Mouse (Mus musculus): ENCODE data around the gene Hoxa7. TPM values are rescaled to one million over a fixed set of nuclear protein-coding genes. Genes with fewer than 3 reads are reported as not detected.

Hoxa7 gene
- polyA plus RNA-seq (2012; rRNA removed): 0.04 and 2.5 TPM in 2 replicates

GRCm38 (mm10) chr6:52221337-52221992 lies at the start of gene Hoxa7:
Hoxa7 (minus strand) TSS chr6:52221854.
- Histone ChIP-seq H3K36me3 (ENCODE audit: control insufficient read depth, insufficient read depth, low read length) (no peaks in the 10 kb centered on the region), H3K27me3 (ENCODE audit: control insufficient read depth, insufficient read depth, low read length) (peaks cover 85% of the 10 kb centered on the region), H3K4me3 (ENCODE audit: low read depth, low read length) (peak within 1 kb of the TSS; percentile 69), H3K4me1 (ENCODE audit: control insufficient read depth, insufficient read depth, insufficient read length, low read length) (peaks cover 11% of the 10 kb centered on the region), H3K27ac (ENCODE audit: insufficient read depth, low read depth, low read length) (no peak within 1 kb of the TSS)
- 2% methylated on average over 46 of the region's 46 CpGs for WGBS
- TF ChIP-seq CTCF (IDR thresholded peaks at IDR 0.05; ENCODE audit: extremely low read depth, insufficient read length, insufficient replicate concordance, low read depth, low read length): peak; percentile 99
- no peak for TF ChIP-seq POLR2A (IDR thresholded peaks at IDR 0.05; ENCODE audit: low read depth, low read length)

- H3K36me3 ChIP-seq (ENCODE audit: control insufficient read depth, insufficient read depth, low read length): no peaks in the 10 kb centered on the region
- WGBS: 11% methylated on average over 23 of the region's 23 CpGs
- H3K27me3 ChIP-seq (ENCODE audit: control insufficient read depth, insufficient read depth, low read length): peaks cover 70% of the 10 kb centered on the region
- no peak overlapping the region for H3K27ac ChIP-seq (ENCODE audit: insufficient read depth, low read depth, low read length)
- no peak overlapping the region for H3K4me3 ChIP-seq (ENCODE audit: low read depth, low read length)
- peaks cover 4% of the 10 kb centered on the region; the same call in 1 of the 2 replicates for H3K4me1 ChIP-seq (ENCODE audit: control insufficient read depth, insufficient read depth, insufficient read length, low read length)
- TF ChIP-seq CTCF (IDR thresholded peaks at IDR 0.05; ENCODE audit: extremely low read depth, insufficient read length, insufficient replicate concordance, low read depth, low read length): peak; percentile 55; the same call in 1 of the 2 replicates
- TF ChIP-seq POLR2A (IDR thresholded peaks at IDR 0.05; ENCODE audit: low read depth, low read length): no peak
Measured at GRCm38 (mm10) chr6:52270494-52271480, 49.1 kb upstream of the Hoxa7 start.

GRCm38 (mm10) chr6:52268756-52269155 lies 47.1 kb upstream of the Hoxa7 start:
- 17% methylated on average over 3 of the region's 3 CpGs for WGBS
- Histone ChIP-seq H3K4me3 (ENCODE audit: low read depth, low read length) (no peak overlapping the region), H3K4me1 (ENCODE audit: control insufficient read depth, insufficient read depth, insufficient read length, low read length) (peaks cover 4% of the 10 kb centered on the region; the same call in 1 of the 2 replicates), H3K27ac (ENCODE audit: insufficient read depth, low read depth, low read length) (no peak overlapping the region), H3K27me3 (ENCODE audit: control insufficient read depth, insufficient read depth, low read length) (peaks cover 73% of the 10 kb centered on the region), H3K36me3 (ENCODE audit: control insufficient read depth, insufficient read depth, low read length) (no peaks in the 10 kb centered on the region)
- TF ChIP-seq CTCF (IDR thresholded peaks at IDR 0.05; ENCODE audit: extremely low read depth, insufficient read length, insufficient replicate concordance, low read depth, low read length) (no peak), POLR2A (IDR thresholded peaks at IDR 0.05; ENCODE audit: low read depth, low read length) (no peak)

- TF ChIP-seq POLR2A (IDR thresholded peaks at IDR 0.05; ENCODE audit: low read depth, low read length) (no peak), CTCF (IDR thresholded peaks at IDR 0.05; ENCODE audit: extremely low read depth, insufficient read length, insufficient replicate concordance, low read depth, low read length) (no peak)
- WGBS: 27% methylated on average over 7 of the region's 7 CpGs
- no peak overlapping the region for H3K4me3 ChIP-seq (ENCODE audit: low read depth, low read length)
- peaks cover 72% of the 10 kb centered on the region for H3K27me3 ChIP-seq (ENCODE audit: control insufficient read depth, insufficient read depth, low read length)
- no peak overlapping the region for H3K27ac ChIP-seq (ENCODE audit: insufficient read depth, low read depth, low read length)
- peaks cover 4% of the 10 kb centered on the region; the same call in 1 of the 2 replicates for H3K4me1 ChIP-seq (ENCODE audit: control insufficient read depth, insufficient read depth, insufficient read length, low read length)
- H3K36me3 ChIP-seq (ENCODE audit: control insufficient read depth, insufficient read depth, low read length): no peaks in the 10 kb centered on the region
Measured at GRCm38 (mm10) chr6:52268341-52268740, 46.7 kb upstream of the Hoxa7 start.

DNA sequence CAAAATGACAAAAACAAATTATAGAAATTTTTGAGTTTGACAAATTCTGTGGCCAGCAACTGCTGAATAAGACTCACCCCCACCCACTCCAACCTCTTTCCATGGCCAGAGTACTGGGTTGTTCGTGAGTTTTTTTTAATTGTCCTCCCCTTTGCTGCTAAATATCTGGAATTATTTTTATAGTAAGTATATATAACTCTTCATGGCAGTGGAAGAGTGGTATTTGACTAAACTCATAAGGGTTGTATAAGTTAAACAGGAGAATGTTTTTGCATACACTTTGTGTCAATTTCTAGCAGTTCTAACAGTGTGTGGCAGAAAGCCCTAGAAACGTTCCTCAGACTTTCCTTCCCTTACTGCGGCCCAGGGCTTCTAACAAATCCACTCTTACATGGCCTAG lies 46.0 kb upstream of the Hoxa7 start:
- H3K36me3 ChIP-seq (ENCODE audit: control insufficient read depth, insufficient read depth, low read length): no peaks in the 10 kb centered on the region
- 20% methylated on average over 3 of the region's 3 CpGs for WGBS
- peaks cover 72% of the 10 kb centered on the region for H3K27me3 ChIP-seq (ENCODE audit: control insufficient read depth, insufficient read depth, low read length)
- TF ChIP-seq POLR2A (IDR thresholded peaks at IDR 0.05; ENCODE audit: low read depth, low read length) (no peak), CTCF (IDR thresholded peaks at IDR 0.05; ENCODE audit: extremely low read depth, insufficient read length, insufficient replicate concordance, low read depth, low read length) (no peak)
- no peak overlapping the region for H3K27ac ChIP-seq (ENCODE audit: insufficient read depth, low read depth, low read length)
- H3K4me1 ChIP-seq (ENCODE audit: control insufficient read depth, insufficient read depth, insufficient read length, low read length): peaks cover 4% of the 10 kb centered on the region; the same call in 1 of the 2 replicates
- no peak overlapping the region for H3K4me3 ChIP-seq (ENCODE audit: low read depth, low read length)

- Histone ChIP-seq H3K36me3 (ENCODE audit: control insufficient read depth, insufficient read depth, low read length) (no peaks in the 10 kb centered on the region), H3K4me3 (ENCODE audit: low read depth, low read length) (no peak overlapping the region), H3K27me3 (ENCODE audit: control insufficient read depth, insufficient read depth, low read length) (peaks cover 74% of the 10 kb centered on the region), H3K4me1 (ENCODE audit: control insufficient read depth, insufficient read depth, insufficient read length, low read length) (peaks cover 4% of the 10 kb centered on the region; the same call in 1 of the 2 replicates), H3K27ac (ENCODE audit: insufficient read depth, low read depth, low read length) (no peak overlapping the region)
- 26% methylated on average over 5 of the region's 5 CpGs for WGBS
- no peak for TF ChIP-seq POLR2A (IDR thresholded peaks at IDR 0.05; ENCODE audit: low read depth, low read length)
- TF ChIP-seq CTCF (IDR thresholded peaks at IDR 0.05; ENCODE audit: extremely low read depth, insufficient read length, insufficient replicate concordance, low read depth, low read length): no peak
Measured at GRCm38 (mm10) chr6:52267221-52267620, 45.6 kb upstream of the Hoxa7 start.

GRCm38 (mm10) chr6:52266666-52266985 lies 45.0 kb upstream of the Hoxa7 start:
- Histone ChIP-seq H3K36me3 (ENCODE audit: control insufficient read depth, insufficient read depth, low read length) (no peaks in the 10 kb centered on the region), H3K27ac (ENCODE audit: insufficient read depth, low read depth, low read length) (no peak overlapping the region), H3K4me3 (ENCODE audit: low read depth, low read length) (no peak overlapping the region), H3K4me1 (ENCODE audit: control insufficient read depth, insufficient read depth, insufficient read length, low read length) (peaks cover 4% of the 10 kb centered on the region; the same call in 1 of the 2 replicates), H3K27me3 (ENCODE audit: control insufficient read depth, insufficient read depth, low read length) (peaks cover 77% of the 10 kb centered on the region)
- no peak for TF ChIP-seq CTCF (IDR thresholded peaks at IDR 0.05; ENCODE audit: extremely low read depth, insufficient read length, insufficient replicate concordance, low read depth, low read length)
- TF ChIP-seq POLR2A (IDR thresholded peaks at IDR 0.05; ENCODE audit: low read depth, low read length): no peak
- 10% methylated on average over 9 of the region's 9 CpGs for WGBS

Measured in small intestine, adult 2 months (tissue).